Mouse (Mus musculus) NIH3T3 (cell line): Measurements from ENCODE around the gene Simc1.

Source experiments
- DNase-seq: peaks from one replicate; pipeline ENCODE4 v3.0.0-alpha.2; 2012; ENCODE audit warnings: low read depth

Simc1 gene

DNA sequence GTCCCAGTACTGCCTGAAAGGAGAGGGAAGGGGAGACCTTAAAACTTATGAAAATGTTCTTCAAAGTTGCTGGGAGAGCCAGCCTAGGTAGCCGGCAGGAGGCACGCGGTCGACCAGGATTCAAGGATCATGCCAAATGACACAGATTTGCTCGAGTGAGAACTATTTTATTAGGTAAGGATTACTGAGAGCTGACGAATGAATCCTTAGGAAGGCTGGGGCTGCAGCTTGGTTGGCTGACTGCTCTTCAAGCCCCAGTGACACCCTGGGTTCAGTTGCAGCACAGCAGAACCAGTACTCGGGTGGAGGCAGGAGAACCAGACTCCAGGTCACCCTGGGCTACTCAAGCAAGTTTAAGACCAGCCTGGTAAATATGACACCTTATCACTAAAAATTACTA, 44.5 kb downstream of the Simc1 start:
- DNase-seq, result no peak

DNA sequence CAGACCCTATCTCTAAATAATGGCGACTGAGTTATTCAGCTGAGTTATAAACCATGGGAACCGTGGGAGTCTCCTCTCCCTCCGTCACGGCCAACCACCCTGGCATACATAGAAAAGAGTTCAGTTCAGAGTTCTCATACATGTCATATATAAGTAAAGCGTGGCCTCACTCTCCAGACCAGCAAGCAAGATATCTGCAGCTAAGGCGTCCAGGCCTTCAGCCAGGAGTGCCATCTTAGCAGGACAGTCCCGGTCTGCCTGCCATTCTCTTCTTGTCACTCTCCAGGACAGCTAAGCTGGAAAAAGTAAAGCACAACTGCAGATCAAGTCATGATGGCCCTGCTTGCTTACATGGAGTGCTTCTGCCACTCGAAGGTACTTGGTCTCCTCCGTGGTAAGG, 52.6 kb downstream of the Simc1 start:
- DNase-seq, result no peak

DNA sequence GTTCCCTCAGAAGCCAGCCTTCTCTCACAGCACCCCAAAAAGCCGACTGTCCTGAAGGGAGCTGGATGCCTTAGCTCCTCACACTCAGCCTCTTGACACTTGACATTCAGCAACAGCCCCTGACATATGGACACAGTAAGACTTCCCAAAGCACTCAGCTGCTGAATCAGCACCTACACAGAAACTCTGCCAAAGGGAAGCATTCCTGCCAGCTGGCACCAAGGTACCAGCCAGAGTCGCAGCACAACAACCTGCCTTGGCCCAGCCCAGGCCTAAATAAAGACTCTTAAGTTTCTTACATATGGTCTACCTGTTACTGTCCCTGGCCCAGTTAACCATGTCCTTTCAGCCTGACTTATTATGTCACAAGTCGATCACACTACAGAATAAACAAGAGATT, 53.2 kb downstream of the Simc1 start:
- no peak for DNase-seq

DNA sequence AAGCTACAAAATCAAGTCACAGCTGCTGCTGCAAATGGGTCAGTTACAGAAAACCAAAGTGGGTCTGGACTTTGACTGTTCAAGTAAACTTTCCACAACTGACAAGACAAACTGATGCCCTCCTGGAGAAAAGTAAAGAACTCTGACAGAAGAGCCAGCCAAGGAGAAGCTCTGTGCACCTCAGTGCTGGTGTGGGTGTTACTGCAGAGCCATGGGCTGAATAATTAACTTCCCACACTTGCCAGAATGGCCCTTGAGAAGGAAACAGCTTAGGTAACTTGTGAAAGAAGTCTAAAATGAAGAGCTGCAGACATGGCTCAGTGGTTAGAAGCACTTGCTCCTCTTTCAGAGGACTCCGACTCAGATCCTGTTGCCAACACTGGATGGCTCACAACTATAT, 54.1 kb downstream of the Simc1 start:
- no peak for DNase-seq

DNA sequence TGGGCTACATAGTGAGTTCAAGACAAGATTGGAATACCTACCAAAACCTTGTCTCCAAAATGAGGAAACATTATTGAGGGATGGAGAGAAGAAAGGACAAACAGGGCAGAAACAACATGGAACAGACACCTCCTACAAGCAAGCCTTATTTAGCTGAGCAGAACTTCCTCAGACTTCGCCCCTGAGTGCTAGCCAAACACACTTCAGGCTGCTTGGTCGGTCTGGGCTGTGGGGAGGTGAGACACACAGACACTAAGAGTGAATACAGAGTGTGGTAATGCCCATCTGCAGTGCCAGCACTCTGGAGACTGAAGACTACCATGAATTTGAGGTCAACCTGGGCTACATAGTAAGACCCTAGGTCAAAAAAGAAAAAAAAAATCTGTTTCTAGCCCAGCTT, 56.1 kb downstream of the Simc1 start:
- DNase-seq, result no peak

DNA sequence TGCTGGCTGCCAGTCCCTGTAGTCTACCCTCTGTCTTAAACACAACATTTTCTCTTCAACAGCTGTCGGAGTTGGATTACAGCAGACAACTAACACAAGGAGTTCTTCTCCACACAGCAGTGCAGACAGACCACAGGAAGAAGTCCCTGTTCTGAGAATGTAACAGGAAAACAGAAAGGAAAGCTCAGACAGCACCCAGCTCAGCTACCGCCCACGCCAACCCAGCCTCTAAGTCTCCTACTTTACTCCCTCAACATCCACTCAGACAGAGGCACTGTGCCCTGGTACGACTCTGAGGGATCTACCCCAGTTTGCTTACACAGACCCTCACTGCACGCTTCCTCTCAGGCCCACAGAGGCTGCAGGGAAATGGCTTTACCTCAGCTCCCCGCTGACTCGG, 57.0 kb downstream of the Simc1 start:
- no peak for DNase-seq

DNA sequence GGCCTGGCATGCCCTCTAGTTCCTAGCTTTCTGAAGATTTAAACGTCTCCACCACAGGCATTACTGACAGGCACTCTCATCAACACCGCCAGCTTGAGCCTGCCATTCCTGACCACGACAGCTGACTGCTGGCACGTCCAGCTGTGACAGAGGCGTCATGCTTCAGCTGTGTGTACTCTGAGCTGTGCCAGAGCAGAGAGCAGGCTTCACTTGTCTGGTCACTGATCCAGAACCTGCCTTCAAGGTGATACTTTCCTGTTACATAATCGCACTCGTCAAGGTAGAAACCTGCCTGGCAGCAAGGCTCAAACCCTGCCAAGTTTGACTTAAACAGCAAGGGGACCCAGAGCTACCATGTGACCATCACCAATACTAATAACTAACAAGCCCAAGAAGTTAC, 59.0 kb downstream of the Simc1 start:
- no peak for DNase-seq

DNA sequence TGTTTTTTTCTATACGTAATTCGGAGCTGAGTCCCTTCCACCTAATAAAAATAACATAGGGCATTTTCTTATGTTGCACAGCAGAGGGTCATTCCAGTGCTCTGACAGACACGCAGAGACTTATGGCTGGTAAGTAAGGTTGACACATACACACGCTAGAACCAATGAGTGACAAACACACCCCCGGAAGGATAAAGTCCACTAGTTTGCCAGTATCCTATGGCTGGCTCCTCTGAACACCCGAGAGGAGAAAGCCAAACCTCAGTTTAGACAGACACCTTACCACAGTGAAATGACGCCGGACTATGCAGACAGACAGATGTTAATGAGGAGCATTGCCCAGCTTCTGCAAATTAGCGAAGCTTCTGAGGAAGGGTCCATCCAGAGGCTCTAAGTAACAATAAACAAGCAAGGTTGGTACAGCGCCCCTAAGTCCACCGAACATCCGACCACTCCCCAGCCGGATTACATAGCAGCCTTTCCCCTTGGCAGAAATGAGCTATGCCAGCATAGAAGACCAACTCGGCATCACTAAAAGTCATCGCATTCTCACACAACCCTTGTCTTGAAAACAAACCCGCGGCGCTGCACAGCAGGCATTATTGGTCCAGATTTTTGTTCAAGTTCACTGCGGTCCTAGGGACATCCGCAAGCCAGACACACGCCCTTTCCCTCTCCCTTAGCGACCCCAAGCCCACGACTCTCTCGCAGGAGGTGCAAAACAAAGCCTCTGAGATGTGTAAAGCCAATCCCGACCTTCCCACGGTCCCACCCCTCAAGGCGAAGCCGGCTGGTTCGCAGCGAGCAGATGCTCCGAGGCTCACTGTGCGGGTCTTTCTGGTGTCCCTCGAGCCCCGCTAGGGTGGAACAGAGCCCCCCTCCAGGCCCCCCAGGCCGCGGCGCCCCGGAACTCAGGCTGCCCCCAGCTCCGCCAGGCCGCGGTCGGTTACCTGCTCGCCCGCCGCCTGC, 60.9 kb downstream of the Simc1 start:
- DNase-seq, result peak; percentile 12

DNA sequence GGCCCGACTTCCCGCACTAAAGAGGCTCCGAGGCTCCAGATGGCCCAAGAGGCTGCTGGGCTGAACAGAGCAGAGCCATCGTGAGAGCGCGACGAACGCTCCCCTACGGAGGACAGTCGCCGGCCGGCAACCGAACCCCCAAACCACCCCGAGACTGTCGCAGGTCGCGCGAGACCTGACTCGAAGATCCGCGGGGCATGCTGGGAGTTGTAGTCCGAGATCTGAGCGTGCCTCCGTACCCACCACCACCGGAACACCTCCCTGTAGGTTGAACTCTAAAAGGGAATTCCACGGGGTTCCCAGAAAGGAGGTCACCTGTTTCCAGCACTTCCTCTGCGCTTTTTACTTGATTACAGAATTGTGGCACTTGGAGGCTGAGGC, 61.6 kb downstream of the Simc1 start, which contains the start of gene 4833439L19Rik:
Gene 4833439L19Rik (minus strand): TSS at position 235 of the 381 bp plus-strand sequence.
- peak; percentile 92 for DNase-seq

DNA sequence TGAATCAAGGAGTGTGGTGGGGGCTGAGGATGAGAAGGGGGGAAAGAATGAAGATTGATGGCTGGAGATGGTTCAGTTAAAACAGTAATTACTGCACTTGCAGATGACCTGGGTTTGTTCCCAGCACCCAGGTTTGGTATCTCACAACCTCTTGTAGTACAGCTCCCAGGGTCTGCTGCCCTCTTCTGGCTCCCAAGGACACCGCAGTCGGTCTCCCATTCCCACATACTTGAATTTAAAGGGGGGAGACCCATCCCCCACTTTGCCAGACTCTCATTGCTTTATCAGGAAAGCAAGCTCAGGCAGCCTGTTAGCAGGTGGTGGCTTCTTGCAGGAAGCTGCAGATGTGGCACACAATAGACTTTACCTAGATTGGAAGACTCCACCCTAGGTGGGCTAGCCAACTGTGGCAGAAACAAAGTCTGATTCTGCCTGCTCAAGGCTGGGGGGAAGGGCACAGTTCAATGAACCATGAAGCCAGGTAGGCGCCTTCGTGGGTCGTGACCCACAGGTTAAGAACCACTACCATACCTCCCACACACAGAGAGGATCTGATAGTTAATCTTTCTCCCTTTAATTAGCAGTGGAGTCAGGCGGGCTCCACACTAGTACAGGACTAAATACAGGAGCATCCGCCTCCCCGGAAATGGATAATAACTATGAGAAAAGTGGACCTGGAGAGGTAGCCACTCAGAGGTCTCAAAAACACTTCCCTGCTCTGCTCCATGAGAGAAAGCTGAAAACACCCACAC, 62.2 kb downstream of the Simc1 start:
- peak; percentile 73 for DNase-seq

DNA sequence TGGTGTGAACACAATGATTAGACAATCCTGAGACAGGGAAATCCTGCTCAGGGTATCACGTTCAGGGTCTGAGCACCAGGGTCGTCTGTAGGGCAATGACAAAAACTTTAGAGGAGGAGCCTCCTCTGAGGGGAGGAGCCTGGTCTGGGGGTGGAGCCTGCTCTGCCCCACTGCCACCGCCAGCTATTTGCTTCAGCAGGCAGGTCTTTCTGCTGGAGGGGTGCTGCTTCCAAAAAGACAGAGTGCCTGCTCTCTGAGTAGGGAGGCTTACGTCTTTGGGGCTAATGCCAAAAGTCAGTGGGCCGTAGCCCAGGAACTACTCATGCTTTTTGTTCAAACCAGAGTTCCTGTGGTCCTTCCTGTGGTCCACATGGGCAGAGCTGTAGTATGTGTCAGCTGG, 64.8 kb downstream of the Simc1 start:
- DNase-seq, result no peak

DNA sequence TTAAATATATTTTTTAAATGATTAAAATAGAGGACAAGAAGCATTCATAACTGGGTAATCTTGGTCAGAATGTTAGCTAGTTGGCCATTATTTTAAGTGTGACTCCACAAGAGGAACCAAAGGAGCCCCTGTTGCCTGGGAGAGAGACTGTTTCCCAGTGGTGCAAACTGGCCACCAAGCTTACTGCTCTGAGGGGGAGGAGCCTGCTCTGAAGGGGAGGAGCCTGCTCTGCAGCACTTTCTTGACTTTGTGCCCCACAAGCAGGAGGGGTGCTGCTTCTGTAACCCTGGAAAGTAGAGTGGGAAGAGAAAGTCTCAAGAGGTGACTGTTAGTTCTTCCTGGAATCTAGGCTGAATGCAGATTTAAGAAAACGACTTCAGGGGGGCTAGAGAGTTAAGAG, 65.7 kb downstream of the Simc1 start:
- DNase-seq, result no peak

DNA sequence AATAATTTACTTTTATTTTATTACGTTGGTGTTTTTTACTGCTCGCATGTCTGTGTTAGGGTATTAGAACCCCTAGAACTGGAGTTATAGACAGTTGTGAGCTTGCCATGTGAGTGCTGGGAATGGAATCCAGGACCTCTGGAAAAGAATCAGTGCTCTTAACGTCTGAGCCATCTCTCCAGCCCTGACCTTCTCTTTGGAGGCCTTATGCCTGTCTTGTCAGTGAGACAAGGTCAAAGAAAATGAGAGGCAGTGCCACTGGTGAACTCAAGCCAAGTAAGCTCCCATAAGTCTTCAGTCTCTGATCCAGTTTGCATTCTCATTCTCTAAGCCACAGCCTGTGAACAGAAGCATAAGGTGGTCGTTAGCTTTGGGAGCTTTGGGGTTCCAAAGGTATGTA, 67.2 kb downstream of the Simc1 start:
- no peak for DNase-seq

DNA sequence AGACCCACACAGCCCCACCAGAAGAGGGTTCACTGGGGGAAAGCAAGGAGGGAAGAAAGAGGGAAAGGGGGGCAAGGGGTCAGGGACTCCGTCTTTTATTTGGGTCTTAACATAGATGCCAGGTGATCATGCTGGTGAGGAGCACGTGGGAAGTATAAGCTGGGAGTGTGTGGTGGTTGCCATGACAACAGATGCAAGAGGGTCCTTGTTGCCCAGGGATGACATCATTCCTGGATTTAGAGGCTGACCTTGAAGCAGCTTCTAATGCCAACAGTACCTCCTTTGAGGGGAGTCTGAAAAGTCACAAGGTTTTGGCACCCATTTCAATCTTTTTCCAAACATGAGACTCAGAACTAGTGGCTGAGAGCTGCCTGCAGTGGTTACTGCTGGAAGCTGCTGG, 68.1 kb downstream of the Simc1 start:
- peak; percentile 17 for DNase-seq

DNA sequence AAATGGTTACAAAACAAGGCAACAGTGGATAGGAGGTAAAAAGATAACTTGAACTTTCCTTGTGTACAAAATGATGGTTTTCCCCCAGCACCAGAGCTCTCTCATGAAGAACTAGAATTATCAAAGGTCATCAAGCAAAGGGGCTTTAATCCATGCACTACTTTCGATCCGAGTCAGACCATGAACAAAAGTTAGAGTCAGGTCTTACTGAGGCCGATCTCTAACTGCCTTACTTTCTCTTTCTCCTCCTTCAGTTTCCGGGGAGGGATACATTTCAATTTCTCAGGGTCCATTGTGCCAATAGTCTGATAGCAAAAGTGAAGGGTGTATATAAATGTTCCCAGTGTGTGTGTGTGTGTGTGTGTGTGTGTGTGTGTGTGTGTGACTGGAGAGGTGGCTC, 69.0 kb downstream of the Simc1 start:
- DNase-seq, result no peak

DNA sequence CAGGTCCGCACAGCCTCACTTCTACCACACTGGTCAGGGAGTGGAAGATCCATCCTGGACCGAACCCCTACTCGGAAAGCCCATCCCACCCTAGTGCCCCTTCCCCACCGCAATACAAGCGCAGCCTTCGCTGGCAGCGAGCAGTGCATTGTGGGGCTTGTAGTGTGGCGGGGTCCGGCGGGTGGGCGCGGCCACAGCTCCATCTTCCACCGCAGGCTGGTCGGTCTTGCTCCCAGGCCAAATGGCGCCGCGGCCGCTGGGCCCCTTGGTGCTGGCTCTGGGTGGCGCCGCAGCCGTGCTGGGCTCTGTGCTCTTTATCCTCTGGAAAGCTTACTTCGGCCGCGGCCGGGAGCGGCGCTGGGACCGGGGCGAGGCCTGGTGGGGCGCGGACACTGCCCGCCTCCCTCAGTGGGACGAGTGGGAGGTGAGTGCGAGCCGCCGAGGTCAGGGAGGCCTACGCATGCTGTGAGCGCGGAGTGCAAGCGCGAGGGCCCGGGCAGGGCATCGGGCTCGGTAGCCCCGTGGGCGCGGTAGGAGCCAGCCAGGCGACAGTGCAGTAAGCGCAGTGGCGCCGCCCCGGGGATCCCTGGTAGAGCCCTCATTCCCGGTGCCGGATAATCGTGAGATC, 71.4 kb downstream of the Simc1 start, which contains the start of gene Arl10:
Gene Arl10 (plus strand): TSS at position 162 of the 628 bp plus-strand sequence.
- peak; percentile 79 for DNase-seq

DNA sequence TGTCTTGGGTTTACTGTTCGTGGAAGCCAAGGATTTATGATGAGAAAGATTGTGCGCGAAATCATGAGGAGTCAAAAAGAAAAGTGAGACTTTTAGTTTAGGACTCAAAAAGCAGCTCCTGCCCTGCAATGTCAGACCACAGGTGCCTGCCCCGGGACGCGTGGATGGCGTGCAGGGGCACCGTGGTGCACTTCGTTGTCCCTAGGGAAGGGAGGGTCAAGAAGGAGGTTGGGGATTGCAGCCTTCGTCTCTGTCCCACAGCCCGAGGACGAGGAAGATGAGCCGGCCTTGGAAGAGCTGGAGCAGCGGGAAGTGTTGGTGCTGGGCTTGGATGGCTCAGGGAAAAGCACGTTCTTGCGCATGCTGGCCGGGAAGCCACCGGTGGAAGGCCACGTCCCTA, 71.9 kb downstream of the Simc1 start:
- DNase-seq, result no peak

DNA sequence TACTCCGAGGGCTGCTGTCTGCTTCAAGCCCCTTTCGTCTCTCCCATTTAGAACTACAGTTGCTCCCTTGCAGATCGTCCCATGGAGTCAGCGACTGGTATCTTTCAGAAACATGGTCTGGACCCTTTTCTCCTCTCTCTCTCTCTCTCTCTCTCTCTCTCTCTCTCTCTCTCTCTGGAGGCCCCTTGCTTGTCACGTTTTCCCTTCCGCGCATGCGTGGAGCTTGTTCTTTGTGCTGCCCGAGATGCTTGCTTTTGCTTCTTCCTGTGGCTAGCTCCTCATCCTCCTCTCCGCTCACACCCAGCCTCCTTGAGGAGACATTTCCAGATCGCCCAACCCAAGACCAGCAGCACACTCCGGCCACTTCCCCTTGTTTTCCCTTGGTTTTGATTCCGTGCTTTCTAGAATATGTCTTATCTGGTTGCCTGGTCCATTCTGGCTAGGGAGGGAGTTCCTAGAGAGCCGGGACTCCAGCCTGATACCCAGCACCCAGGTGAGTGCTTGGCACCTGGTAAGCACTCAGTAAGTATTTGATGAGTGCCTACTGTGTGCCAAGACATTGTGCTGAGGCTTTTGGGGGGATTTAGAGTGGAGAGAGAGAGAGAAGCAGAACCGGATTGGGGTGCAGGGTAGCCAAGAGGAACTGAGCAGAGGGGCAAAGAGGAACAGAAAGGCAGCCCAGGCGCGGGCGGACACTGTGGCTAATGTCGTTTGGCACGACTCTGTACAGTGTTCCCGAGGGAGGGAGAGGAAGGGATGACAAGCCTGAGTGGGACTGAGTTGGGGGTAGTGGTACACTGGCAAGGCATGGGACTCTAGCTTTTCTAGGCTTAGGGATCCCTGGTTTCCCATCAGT, 74.3 kb downstream of the Simc1 start:
- DNase-seq, result no peak

DNA sequence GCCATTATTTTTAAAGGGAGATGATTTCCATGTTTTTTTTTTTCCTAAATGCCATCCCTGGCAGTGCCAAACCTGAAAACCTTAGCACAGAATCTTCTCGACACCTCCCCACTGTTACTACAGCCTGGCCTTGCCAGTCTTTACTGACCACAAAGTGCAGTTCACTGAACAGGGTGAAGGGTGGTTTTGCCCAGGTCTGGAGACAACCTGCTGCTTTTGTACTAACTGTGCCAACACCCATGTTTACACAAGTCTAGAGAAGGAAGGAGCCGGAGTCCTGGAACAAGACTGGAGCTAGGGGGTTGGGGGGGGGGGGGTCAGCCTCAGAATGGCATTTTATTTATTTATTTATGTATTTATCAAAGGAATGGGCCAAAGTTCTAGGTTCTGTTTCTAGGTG, 77.8 kb downstream of the Simc1 start:
- DNase-seq, result no peak

DNA sequence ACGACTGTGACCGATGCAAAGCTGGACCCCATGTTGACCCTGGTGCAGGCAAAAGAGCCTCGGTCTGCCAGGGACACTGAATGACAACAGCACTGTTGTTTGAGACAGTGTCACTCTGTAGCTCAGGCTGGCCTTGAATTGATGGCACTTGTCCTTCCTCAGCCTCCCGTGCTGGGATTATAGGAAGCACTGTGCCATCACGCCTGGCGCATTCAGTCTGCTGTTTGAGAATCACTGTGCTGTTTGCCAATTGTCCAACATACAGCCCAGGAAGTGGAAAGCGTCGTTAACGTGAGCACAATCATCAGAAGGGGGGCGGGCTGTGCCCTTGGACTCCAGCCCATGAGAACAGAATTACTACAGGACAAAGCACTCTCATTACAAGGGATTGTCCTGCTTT, 78.5 kb downstream of the Simc1 start:
- no peak for DNase-seq

DNA sequence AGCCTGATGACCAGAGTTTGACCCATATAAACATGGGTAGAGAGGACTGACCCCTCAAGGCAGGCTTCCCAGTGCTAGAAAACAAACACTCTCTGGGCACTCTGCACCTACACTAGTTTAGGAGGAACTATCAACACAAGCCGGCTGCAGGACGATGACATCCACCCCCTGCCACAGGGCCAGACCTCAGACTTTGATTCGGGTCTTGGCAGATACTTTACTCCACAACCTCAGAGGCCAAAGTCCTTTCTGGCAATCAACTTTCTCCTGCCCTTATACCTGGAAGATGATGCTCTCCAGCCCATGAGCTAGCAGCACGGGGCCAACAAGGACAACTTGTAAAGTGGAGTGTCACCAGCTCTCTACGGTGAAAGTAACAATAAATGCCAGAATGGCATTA, 79.3 kb downstream of the Simc1 start:
- DNase-seq, result no peak

DNA sequence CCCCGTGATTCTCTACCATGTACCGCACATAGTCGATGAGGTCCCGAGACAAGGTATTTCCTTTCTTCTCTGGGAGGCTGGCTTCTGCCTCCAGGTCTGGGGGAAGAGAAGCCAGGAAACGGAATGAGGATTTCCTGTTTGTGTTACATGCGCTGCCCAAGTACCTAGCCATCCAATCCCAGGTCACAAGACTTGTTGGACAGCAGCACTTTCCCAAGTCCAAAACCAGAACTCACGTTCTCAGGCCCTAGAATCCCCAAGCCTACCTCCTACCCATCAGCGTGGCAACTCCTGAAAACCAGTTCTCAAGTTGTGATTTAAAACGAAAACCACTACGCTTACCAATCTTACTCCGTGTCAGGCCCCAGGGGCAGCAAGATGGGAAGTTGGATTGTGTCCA, 82.3 kb downstream of the Simc1 start:
- no peak for DNase-seq
